In the genomic region with DNA sequence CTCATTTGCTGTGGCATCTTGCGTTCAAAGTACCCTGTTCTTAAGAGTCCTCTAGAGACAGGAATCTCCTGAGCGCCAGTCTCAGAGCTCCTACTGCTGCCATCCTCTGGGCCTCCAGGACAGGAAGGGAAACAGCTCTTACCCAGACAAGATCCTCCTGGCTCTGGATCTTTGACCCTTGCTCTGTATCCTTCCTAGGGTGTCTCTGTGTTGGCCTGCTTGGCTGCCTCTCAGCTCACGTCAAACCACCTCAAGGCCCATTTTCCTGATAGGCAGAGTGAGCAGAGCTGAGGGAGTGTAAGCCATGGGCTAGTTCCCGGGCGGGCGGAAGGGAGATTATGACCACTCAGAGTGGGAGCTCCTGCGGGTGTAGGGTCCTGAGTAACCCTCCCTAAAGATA, we compare ENCODE assay signal across 8 mouse cellular contexts. TPM values are rescaled to one million over a fixed set of nuclear protein-coding genes. Genes with fewer than 3 reads are reported as not detected.
A peak's percentile ranks its signal among the peaks of the same experiment; 100 is the strongest.
DNase-seq lines count a peak whose midpoint lies in the region; ATAC-seq and TF ChIP-seq lines count a peak whose summit lies in the region.

No protein-coding gene starts in this region.

- H3K36me3 ChIP-seq in liver, embryonic 11.5 days (ENCODE audit: control insufficient read depth, insufficient read depth, low read length): peaks cover 19% of the 10 kb centered on the region
- peaks cover 18% of the 10 kb centered on the region; the same call in 1 of the 2 replicates for H3K36me3 ChIP-seq in kidney, postnatal 0 days (ENCODE audit: insufficient read depth, low read length)
- H3K36me3 ChIP-seq in neural tube, embryonic 14.5 days (ENCODE audit: control insufficient read depth, insufficient read depth, low read length): 0 out of 2 replicates have a peak, but pooled peaks cover under 1% of the 10 kb centered on the region

- H3K27ac ChIP-seq in liver, embryonic 11.5 days (ENCODE audit: low read depth, low read length): no peak overlapping the region
- peak overlapping the region; percentile 82 for H3K27ac ChIP-seq in kidney, postnatal 0 days
- H3K27ac ChIP-seq in neural tube, embryonic 14.5 days (ENCODE audit: low read depth, low read length): no peak overlapping the region

- peak overlapping the region; percentile 61 for H3K9ac ChIP-seq in liver, embryonic 11.5 days (ENCODE audit: low read depth, low read length)
- H3K9ac ChIP-seq in kidney, postnatal 0 days (ENCODE audit: low read depth, low read length): peak overlapping the region; percentile 69; the same call in 1 of the 2 replicates
- no peak overlapping the region for H3K9ac ChIP-seq in neural tube, embryonic 14.5 days (replicated peaks; ENCODE audit: low read depth, low read length)

- WGBS in liver, embryonic 11.5 days: 50% methylated on average over 7 of the region's 7 CpGs
- 45% methylated on average over 7 of the region's 7 CpGs for WGBS in kidney, postnatal 0 days
- 66% methylated on average over 7 of the region's 7 CpGs for WGBS in neural tube, embryonic 14.5 days

- peak overlapping the region; percentile 59 for H3K4me3 ChIP-seq in liver, embryonic 11.5 days (ENCODE audit: low read depth, low read length)
- peak overlapping the region; percentile 59 for H3K4me3 ChIP-seq in kidney, postnatal 0 days (replicated peaks; ENCODE audit: low read depth, low read length)
- H3K4me3 ChIP-seq in neural tube, embryonic 14.5 days (ENCODE audit: low read depth, low read length): peak overlapping the region; percentile 35; the same call in 1 of the 2 replicates

- no peak for ATAC-seq in liver, embryonic 11.5 days (replicated peaks; ENCODE audit: low FRiP score)
- peak; percentile 44 for ATAC-seq in erythroid progenitor cell, adult 5-6 weeks (replicated peaks; ENCODE audit: low FRiP score, poor library complexity, severe bottlenecking)
- no peak; the same call in 1 of the 2 replicates for ATAC-seq in kidney, postnatal 0 days (replicated peaks; ENCODE audit: low FRiP score, low read depth)
- no peak for ATAC-seq in neural tube, embryonic 14.5 days (ENCODE audit: low read depth)

- H3K4me1 ChIP-seq in liver, embryonic 11.5 days (replicated peaks; ENCODE audit: control insufficient read depth, insufficient read depth, low read length): peaks cover 21% of the 10 kb centered on the region
- no peaks in the 10 kb centered on the region; the same call in 1 of the 2 replicates for H3K4me1 ChIP-seq in kidney, postnatal 0 days (replicated peaks; ENCODE audit: insufficient read depth, low read length)
- peaks cover 6% of the 10 kb centered on the region for H3K4me1 ChIP-seq in neural tube, embryonic 14.5 days (ENCODE audit: control insufficient read depth, insufficient read depth, low read length)

- H3K27me3 ChIP-seq in liver, embryonic 11.5 days (replicated peaks; ENCODE audit: control insufficient read depth, insufficient read depth, low read length): no peaks in the 10 kb centered on the region
- H3K27me3 ChIP-seq in kidney, postnatal 0 days (ENCODE audit: insufficient read depth, low read length): no peaks in the 10 kb centered on the region
- no peaks in the 10 kb centered on the region for H3K27me3 ChIP-seq in neural tube, embryonic 14.5 days (ENCODE audit: control insufficient read depth, insufficient read depth, low read length)

- no peaks in the 10 kb centered on the region for H3K9me3 ChIP-seq in liver, embryonic 11.5 days (ENCODE audit: control insufficient read depth, low read length)
- H3K9me3 ChIP-seq in kidney, postnatal 0 days (replicated peaks; ENCODE audit: low read length): no peaks in the 10 kb centered on the region
- no peaks in the 10 kb centered on the region for H3K9me3 ChIP-seq in neural tube, embryonic 14.5 days (ENCODE audit: control insufficient read depth, low read length)

- TF ChIP-seq CTCF in kidney, postnatal 0 days (IDR thresholded peaks at IDR 0.05; ENCODE audit: low read depth): no peak

- peak overlapping the region; percentile 95 for H3K4me2 ChIP-seq in liver, embryonic 11.5 days
- H3K4me2 ChIP-seq in kidney, postnatal 0 days (ENCODE audit: low read length): peak overlapping the region; percentile 96
- peak overlapping the region; percentile 67 for H3K4me2 ChIP-seq in neural tube, embryonic 14.5 days (ENCODE audit: low read depth, low read length)

- DNase-seq in liver, embryonic 11.5 days (ENCODE audit: low spot score): no peak
- DNase-seq in liver: no peak
- peak; percentile 31 for DNase-seq in kidney, postnatal 0 days (ENCODE audit: low spot score)
- DNase-seq in urinary bladder, adult 2 months (ENCODE audit: low spot score): no peak
- DNase-seq in cerebellum, adult 11-12 months: no peak
- DNase-seq in thymus, adult 18-20 months: no peak

RNA-seq across cellular contexts. Expression of gene C1qtnf12, which starts 1.0 kb away (rescaled TPM):
- polyA plus RNA-seq in liver, embryonic 11.5 days (2014; fragmentation: Nextera tagmentation; extraction: Ambion mirVana): 56.9 and 59.0 TPM in 2 replicates
- total RNA-seq in erythroid progenitor cell, adult 5-6 weeks (2015; ENCODE audit: low replicate concordance): 132 and 160 TPM in 2 replicates
- total RNA-seq in erythroid progenitor cell, adult 5-6 weeks (2017; ENCODE audit: low replicate concordance): 31.2 and 41.1 TPM in 2 replicates
- 113 and 116 TPM in 2 replicates for polyA plus RNA-seq in kidney, postnatal 0 days (2015; fragmentation: Nextera tagmentation; extraction: Ambion mirVana)
- 10.5 and 11.5 TPM in 2 replicates for polyA plus RNA-seq in neural tube, embryonic 14.5 days (2014; fragmentation: Nextera tagmentation; extraction: Ambion mirVana)
- polyA plus RNA-seq in urinary bladder, adult 2 months (2012; rRNA removed): 27.5 and 29.9 TPM in 2 replicates

RNA-seq across cellular contexts. Expression of gene Ube2j2, which starts 19.5 kb away (rescaled TPM):
- polyA plus RNA-seq in liver, embryonic 11.5 days (2014; fragmentation: Nextera tagmentation; extraction: Ambion mirVana): 123 TPM in 2 replicates
- 19.1 and 47.8 TPM in 2 replicates for total RNA-seq in erythroid progenitor cell, adult 5-6 weeks (2015; ENCODE audit: low replicate concordance)
- total RNA-seq in erythroid progenitor cell, adult 5-6 weeks (2017; ENCODE audit: low replicate concordance): 53.7 and 91.5 TPM in 2 replicates
- polyA plus RNA-seq in kidney, postnatal 0 days (2015; fragmentation: Nextera tagmentation; extraction: Ambion mirVana): 99.7 and 108 TPM in 2 replicates
- 123 and 124 TPM in 2 replicates for polyA plus RNA-seq in neural tube, embryonic 14.5 days (2014; fragmentation: Nextera tagmentation; extraction: Ambion mirVana)
- 55.1 and 63.4 TPM in 2 replicates for polyA plus RNA-seq in urinary bladder, adult 2 months (2012; rRNA removed)

RNA-seq across cellular contexts. Expression of gene B3galt6, which starts 29.3 kb away (rescaled TPM):
- 12.1 and 13.0 TPM in 2 replicates for polyA plus RNA-seq in liver, embryonic 11.5 days (2014; fragmentation: Nextera tagmentation; extraction: Ambion mirVana)
- total RNA-seq in erythroid progenitor cell, adult 5-6 weeks (2015; ENCODE audit: low replicate concordance): 1.3 and 5.8 TPM in 2 replicates
- 2.3 TPM in 2 replicates for total RNA-seq in erythroid progenitor cell, adult 5-6 weeks (2017; ENCODE audit: low replicate concordance)
- 14.3 and 14.5 TPM in 2 replicates for polyA plus RNA-seq in kidney, postnatal 0 days (2015; fragmentation: Nextera tagmentation; extraction: Ambion mirVana)
- polyA plus RNA-seq in neural tube, embryonic 14.5 days (2014; fragmentation: Nextera tagmentation; extraction: Ambion mirVana): 37.4 and 38.1 TPM in 2 replicates
- 5.3 and 6.1 TPM in 2 replicates for polyA plus RNA-seq in urinary bladder, adult 2 months (2012; rRNA removed)

RNA-seq across cellular contexts. Expression of gene Sdf4, which starts 29.6 kb away (rescaled TPM):
- 130 TPM in 2 replicates for polyA plus RNA-seq in liver, embryonic 11.5 days (2014; fragmentation: Nextera tagmentation; extraction: Ambion mirVana)
- total RNA-seq in erythroid progenitor cell, adult 5-6 weeks (2015; ENCODE audit: low replicate concordance): 31.4 and 59.1 TPM in 2 replicates
- total RNA-seq in erythroid progenitor cell, adult 5-6 weeks (2017; ENCODE audit: low replicate concordance): 92.1 and 127 TPM in 2 replicates
- polyA plus RNA-seq in kidney, postnatal 0 days (2015; fragmentation: Nextera tagmentation; extraction: Ambion mirVana): 178 and 183 TPM in 2 replicates
- polyA plus RNA-seq in neural tube, embryonic 14.5 days (2014; fragmentation: Nextera tagmentation; extraction: Ambion mirVana): 123 and 125 TPM in 2 replicates
- polyA plus RNA-seq in urinary bladder, adult 2 months (2012; rRNA removed): 75.8 and 106 TPM in 2 replicates

RNA-seq across cellular contexts. Expression of gene Tnfrsf4, which starts 50.5 kb away (rescaled TPM):
- 0.85 TPM in 1 of 2 replicates, not detected in the other for polyA plus RNA-seq in liver, embryonic 11.5 days (2014; fragmentation: Nextera tagmentation; extraction: Ambion mirVana)
- total RNA-seq in erythroid progenitor cell, adult 5-6 weeks (2015; ENCODE audit: low replicate concordance): 3.4 TPM in 1 of 2 replicates, not detected in the other
- total RNA-seq in erythroid progenitor cell, adult 5-6 weeks (2017; ENCODE audit: low replicate concordance): 0.61 and 8.2 TPM in 2 replicates
- polyA plus RNA-seq in kidney, postnatal 0 days (2015; fragmentation: Nextera tagmentation; extraction: Ambion mirVana): 0.70 and 0.88 TPM in 2 replicates
- polyA plus RNA-seq in neural tube, embryonic 14.5 days (2014; fragmentation: Nextera tagmentation; extraction: Ambion mirVana): 0.20 and 0.70 TPM in 2 replicates
- polyA plus RNA-seq in urinary bladder, adult 2 months (2012; rRNA removed): 3.0 and 3.9 TPM in 2 replicates
